Mouse (Mus musculus) MEL (cell line): Measurements from ENCODE around the gene Sms. TPM values are rescaled to one million over a fixed set of nuclear protein-coding genes. Genes with fewer than 3 reads are reported as not detected.
A peak's percentile ranks its signal among the peaks of the same experiment; 100 is the strongest.

Source experiments
- DNase-seq: peaks from one replicate; pipeline ENCODE4 v3.0.0; 2011; ENCODE audit warnings: low read depth, low spot score
- H3K27ac ChIP-seq: 2 replicates; pipeline ENCODE4 v1.5.1; 2012; ENCODE audit warnings: low read depth, mild to moderate bottlenecking, control low read depth, low read length, moderate library complexity; ENCODE audit not compliant: control insufficient read depth
- H3K27me3 ChIP-seq, 2 experiments: fragments of 150-350 bp in 1 of 2; sonication (generic) in 1 of 2; 2 replicates each; pipeline ENCODE4 v1.6.1; 2012; ENCODE audit warnings: low read length in 2 of 2, mild to moderate bottlenecking in 2 of 2, improper control_type of control experiment in 1 of 2, moderate library complexity in 1 of 2; ENCODE audit not compliant: insufficient read depth in 2 of 2, control insufficient read depth in 1 of 2
- H3K36me3 ChIP-seq, 2 experiments: 2 replicates each; pipeline ENCODE4 v1.6.1; 2012 to 2014; ENCODE audit warnings: low read length in 2 of 2, improper control_type of control experiment in 1 of 2, inconsistent platforms in 1 of 2, mild to moderate bottlenecking in 1 of 2; ENCODE audit not compliant: insufficient read depth in 2 of 2, control insufficient read depth in 1 of 2
- H3K4me1 ChIP-seq, 2 experiments: fragments of 150-350 bp in 1 of 2; sonication (generic) in 1 of 2; 2 replicates each; pipeline ENCODE4 v1.6.1; 2012; ENCODE audit warnings: low read length in 2 of 2, improper control_type of control experiment in 1 of 2, mild to moderate bottlenecking in 1 of 2; ENCODE audit not compliant: insufficient read depth in 2 of 2, control insufficient read depth in 1 of 2
- H3K4me3 ChIP-seq, 2 experiments: fragments of 150-350 bp in 1 of 2; sonication (generic) in 1 of 2; 2 replicates each; pipeline ENCODE4 v1.5.1; 2012; ENCODE audit warnings: low read depth in 2 of 2, low read length in 2 of 2, mild to moderate bottlenecking in 2 of 2, moderate library complexity in 2 of 2, control low read depth in 1 of 2, improper control_type of control experiment in 1 of 2; ENCODE audit not compliant: control insufficient read depth in 1 of 2, insufficient read depth in 1 of 2
- H3K79me2 ChIP-seq: 2 replicates; pipeline ENCODE4 v1.6.1; 2012; ENCODE audit warnings: mild to moderate bottlenecking, low read length, moderate library complexity; ENCODE audit not compliant: control insufficient read depth, poor library complexity, insufficient read depth
- H3K9ac ChIP-seq: 2 replicates; pipeline ENCODE4 v1.6.1; 2012; ENCODE audit warnings: low read depth, mild to moderate bottlenecking, control low read depth, low read length, moderate library complexity; ENCODE audit not compliant: control insufficient read depth, poor library complexity, severe bottlenecking
- H3K9me3 ChIP-seq: fragments of 150-350 bp; sonication (generic); replicated peaks from 2 replicates; pipeline ENCODE4 v1.6.1; 2012; ENCODE audit warnings: mild to moderate bottlenecking, low read length, improper control_type of control experiment, moderate library complexity; ENCODE audit not compliant: insufficient read depth
- BHLHE40 ChIP-seq: IDR thresholded peaks from 2 replicates; pipeline ENCODE4 v1.6.1; 2012; ENCODE audit warnings: low read depth, mild to moderate bottlenecking, inconsistent platforms, low read length, improper control_type of control experiment, borderline replicate concordance
- CHD1 ChIP-seq: IDR thresholded peaks from 2 replicates; pipeline ENCODE4 v1.6.1; 2012; ENCODE audit warnings: low read depth, mild to moderate bottlenecking, inconsistent platforms, low read length, improper control_type of control experiment
- CHD2 ChIP-seq: IDR thresholded peaks from 2 replicates; pipeline ENCODE4 v1.6.1; 2011; ENCODE audit warnings: low read length, improper control_type of control experiment
- CTCF ChIP-seq, 3 experiments: IDR thresholded peaks in 2 of 3; conservative IDR thresholded peaks in 1 of 3; 2 replicates each; pipeline ENCODE4 v1.5.1; 2011 to 2012; ENCODE audit warnings: low read length in 3 of 3, low read depth in 2 of 3, mild to moderate bottlenecking in 2 of 3, improper control_type of control experiment in 1 of 3, inconsistent platforms in 1 of 3, mixed read lengths in 1 of 3, moderate library complexity in 1 of 3; ENCODE audit not compliant: control insufficient read depth in 1 of 3, insufficient read depth in 1 of 3, poor library complexity in 1 of 3, severe bottlenecking in 1 of 3
- E2F4 ChIP-seq: IDR thresholded peaks from 2 replicates; pipeline ENCODE4 v1.6.1; 2011; ENCODE audit warnings: low read depth, low read length, improper control_type of control experiment, borderline replicate concordance
- EP300 ChIP-seq, 2 experiments: IDR thresholded peaks; 2 replicates each; pipeline ENCODE4 v1.6.1; 2011; ENCODE audit warnings: improper control_type of control experiment in 2 of 2, low read length in 2 of 2, low read depth in 1 of 2, mild to moderate bottlenecking in 1 of 2
- ETS1 ChIP-seq: IDR thresholded peaks from 2 replicates; pipeline ENCODE4 v1.6.1; 2012; ENCODE audit warnings: low read depth, mild to moderate bottlenecking, inconsistent platforms, low read length, improper control_type of control experiment, moderate library complexity
- GABPA ChIP-seq: IDR thresholded peaks from 2 replicates; pipeline ENCODE4 v1.6.1; 2012; ENCODE audit warnings: low read depth, mild to moderate bottlenecking, inconsistent platforms, low read length, improper control_type of control experiment, moderate library complexity
- GATA1 ChIP-seq: IDR thresholded peaks from 2 replicates; pipeline ENCODE4 v1.6.1; 2011; ENCODE audit warnings: low read depth, low read length, improper control_type of control experiment
- HCFC1 ChIP-seq: IDR thresholded peaks from 2 replicates; pipeline ENCODE4 v1.6.1; 2012; ENCODE audit warnings: low read depth, mild to moderate bottlenecking, inconsistent platforms, low read length, improper control_type of control experiment, moderate library complexity
- JUND ChIP-seq: IDR thresholded peaks from 2 replicates; pipeline ENCODE4 v1.6.1; 2011; ENCODE audit warnings: low read depth, mild to moderate bottlenecking, improper control_type of control experiment, low read length
- MAFK ChIP-seq: IDR thresholded peaks from 2 replicates; pipeline ENCODE4 v1.6.1; 2011; ENCODE audit warnings: low read depth, mild to moderate bottlenecking, low read length, improper control_type of control experiment, borderline replicate concordance
- MAX ChIP-seq: IDR thresholded peaks from 2 replicates; pipeline ENCODE4 v1.6.1; 2011; ENCODE audit warnings: low read length, improper control_type of control experiment
- MAZ ChIP-seq: IDR thresholded peaks from 2 replicates; pipeline ENCODE4 v1.6.1; 2012; ENCODE audit warnings: low read depth, mild to moderate bottlenecking, inconsistent platforms, low read length, improper control_type of control experiment
- MEF2A ChIP-seq: IDR thresholded peaks from 2 replicates; pipeline ENCODE4 v1.6.1; 2014; ENCODE audit warnings: low read depth, mild to moderate bottlenecking, inconsistent platforms, low read length, improper control_type of control experiment; ENCODE audit not compliant: poor library complexity, insufficient replicate concordance, severe bottlenecking; ENCODE audit errors: extremely low read depth
- MXI1 ChIP-seq: IDR thresholded peaks from 2 replicates; pipeline ENCODE4 v1.6.1; 2011; ENCODE audit warnings: mild to moderate bottlenecking, low read depth, low read length, improper control_type of control experiment
- MYB ChIP-seq: IDR thresholded peaks from 2 replicates; pipeline ENCODE4 v1.6.1; 2011; ENCODE audit warnings: mild to moderate bottlenecking, low read depth, low read length, improper control_type of control experiment
- MYC ChIP-seq: IDR thresholded peaks from 2 replicates; pipeline ENCODE4 v1.6.1; 2011; ENCODE audit warnings: low read depth, mild to moderate bottlenecking, low read length, improper control_type of control experiment, moderate library complexity
- NRF1 ChIP-seq: IDR thresholded peaks from 2 replicates; pipeline ENCODE4 v1.6.1; 2014; ENCODE audit warnings: low read depth, mild to moderate bottlenecking, inconsistent platforms, low read length, improper control_type of control experiment, moderate library complexity; ENCODE audit not compliant: poor library complexity, insufficient read depth, severe bottlenecking
- POLR2A ChIP-seq, 2 experiments: IDR thresholded peaks; 2 replicates each; pipeline ENCODE4 v1.6.1; 2011 to 2012; ENCODE audit warnings: low read length in 2 of 2, mild to moderate bottlenecking in 2 of 2, control low read depth in 1 of 2, improper control_type of control experiment in 1 of 2, low read depth in 1 of 2, moderate library complexity in 1 of 2; ENCODE audit not compliant: control insufficient read depth in 1 of 2, insufficient read depth in 1 of 2, poor library complexity in 1 of 2
- POLR2AphosphoS2 ChIP-seq: IDR thresholded peaks from 2 replicates; pipeline ENCODE4 v1.6.1; 2011; ENCODE audit warnings: low read length, improper control_type of control experiment
- POLR2AphosphoS5 ChIP-seq: IDR thresholded peaks from 2 replicates; pipeline ENCODE4 v1.6.1; 2012; ENCODE audit warnings: low read depth, borderline replicate concordance, mild to moderate bottlenecking, inconsistent platforms, low read length, moderate library complexity, mixed read lengths
- RAD21 ChIP-seq: IDR thresholded peaks from 2 replicates; pipeline ENCODE4 v1.6.1; 2011; ENCODE audit warnings: mild to moderate bottlenecking, low read depth, low read length, improper control_type of control experiment
- SIN3A ChIP-seq: IDR thresholded peaks from 2 replicates; pipeline ENCODE4 v1.6.1; 2012; ENCODE audit warnings: low read length, improper control_type of control experiment, inconsistent platforms
- SMC3 ChIP-seq: IDR thresholded peaks from 2 replicates; pipeline ENCODE4 v1.6.1; 2011; ENCODE audit warnings: low read depth, low read length, improper control_type of control experiment
- TCF12 ChIP-seq: IDR thresholded peaks from 2 replicates; pipeline ENCODE4 v1.6.1; 2014; ENCODE audit warnings: low read depth, mild to moderate bottlenecking, inconsistent platforms, low read length, improper control_type of control experiment, moderate library complexity
- UBTF ChIP-seq: IDR thresholded peaks from 2 replicates; pipeline ENCODE4 v1.6.1; 2012; ENCODE audit warnings: low read depth, mild to moderate bottlenecking, inconsistent platforms, low read length, improper control_type of control experiment, moderate library complexity, borderline replicate concordance; ENCODE audit not compliant: insufficient read depth
- USF1 ChIP-seq: IDR thresholded peaks from 2 replicates; pipeline ENCODE4 v1.6.1; 2014; ENCODE audit warnings: low read depth, mild to moderate bottlenecking, inconsistent platforms, low read length, improper control_type of control experiment, moderate library complexity
- USF2 ChIP-seq, 2 experiments: IDR thresholded peaks; 2 replicates each; pipeline ENCODE4 v1.6.1; 2011 to 2012; ENCODE audit warnings: improper control_type of control experiment in 2 of 2, low read length in 2 of 2, borderline replicate concordance in 1 of 2, inconsistent platforms in 1 of 2, low read depth in 1 of 2, mild to moderate bottlenecking in 1 of 2; ENCODE audit not compliant: insufficient read depth in 1 of 2
- ZMIZ1 ChIP-seq: IDR thresholded peaks from 2 replicates; pipeline ENCODE4 v1.6.1; 2012; ENCODE audit warnings: low read depth, mild to moderate bottlenecking, inconsistent platforms, low read length, improper control_type of control experiment, moderate library complexity
- ZNF384 ChIP-seq: IDR thresholded peaks from 2 replicates; pipeline ENCODE4 v1.6.1; 2012; ENCODE audit warnings: low read depth, mild to moderate bottlenecking, inconsistent platforms, low read length, improper control_type of control experiment
- polyA plus RNA-seq, 2 experiments: library from polyadenylated mRNA; stranded (reverse) in 1 of 2; unstranded in 1 of 2; fragments of >175 nt in 1 of 2; fragments of >200 nt in 1 of 2; gene quantifications; 2 replicates each; pipeline versions ENCODE4 v1.2.1 to v1.2.4; 2012; ENCODE audit warnings: low replicate concordance in 2 of 2, low read depth in 1 of 2; ENCODE audit not compliant: insufficient read length in 2 of 2, insufficient read depth in 1 of 2, missing spikeins in 1 of 2
- total RNA-seq: library from RNA; depleted of rRNA; stranded (reverse); fragments of 300-350 nt; gene quantifications from 2 replicates; pipeline ENCODE4 v1.2.3, GENCODE M21; 2012

Gene Sms
- total and polyA plus RNA-seq, 3 experiments: 102 to 681 (median 144) TPM

GRCm38 (mm10) chrX:157500004-157500403 lies 7.9 kb upstream of the Sms start:
- Histone ChIP-seq H3K4me3 (no peak overlapping the region), H3K9me3 (no peaks in the 10 kb centered on the region), H3K79me2 (no peaks in the 10 kb centered on the region), H3K9ac (no peak overlapping the region), H3K36me3 (no peaks in the 10 kb centered on the region), H3K27ac (no peak overlapping the region), H3K4me1 (no peaks in the 10 kb centered on the region), H3K27me3 (no peaks in the 10 kb centered on the region)
- TF ChIP-seq MYB: no peak
- TF ChIP-seq TCF12: no peak
- TF ChIP-seq E2F4: no peak
- DNase-seq: no peak

GRCm38 (mm10) chrX:157493159-157493558 lies 1.1 kb upstream of the Sms start:
- Histone ChIP-seq H3K27ac (peak overlapping the region; percentile 91), H3K4me1 (peaks cover 9 to 24% of the 10 kb centered on the region in 2 experiments), H3K36me3 (peaks cover 0 to 22% of the 10 kb centered on the region in 2 experiments; a peak in 2 of 4 replicates), H3K4me3 (no peak overlapping the region), H3K79me2 (peaks cover 37% of the 10 kb centered on the region), H3K27me3 (no peaks in the 10 kb centered on the region), H3K9ac (no peak overlapping the region), H3K9me3 (no peaks in the 10 kb centered on the region)
- DNase-seq: peak; percentile 68
- no peak for TF ChIP-seq E2F4
- peak; percentile 75 for TF ChIP-seq MAX
- no peak for TF ChIP-seq POLR2A (IDR thresholded peaks at IDR 0.05; ENCODE audit: control insufficient read depth in 1 of 2, insufficient read depth in 1 of 2, low read depth in 1 of 2, low read length in 2 of 2, poor library complexity in 1 of 2)
- TF ChIP-seq SMC3: no peak
- TF ChIP-seq CHD2: no peak
- TF ChIP-seq GABPA: no peak
- TF ChIP-seq MXI1: 0 out of 2 replicates have a peak, but pooled peaks have one; percentile 28
- TF ChIP-seq ZNF384: no peak
- TF ChIP-seq MAZ: no peak
- peak; percentile 11; the same call in 1 of the 2 replicates for TF ChIP-seq ETS1
- 0 out of 2 replicates have a peak, but pooled peaks have one; percentile 26 for TF ChIP-seq SIN3A
- no peak for TF ChIP-seq NRF1
- TF ChIP-seq JUND: no peak
- TF ChIP-seq CTCF (IDR thresholded peaks at IDR 0.05 in 2 of 3, conservative IDR thresholded peaks at IDR 0.05 in 1 of 3; ENCODE audit: control insufficient read depth in 1 of 3, insufficient read depth in 1 of 3, low read depth in 2 of 3, low read length in 3 of 3, poor library complexity in 1 of 3, severe bottlenecking in 1 of 3): no peak
- TF ChIP-seq CHD1: no peak
- TF ChIP-seq MAFK: no peak
- no peak for TF ChIP-seq MYC
- no peak for TF ChIP-seq USF2 (IDR thresholded peaks at IDR 0.05; ENCODE audit: borderline replicate concordance in 1 of 2, insufficient read depth in 1 of 2, low read depth in 1 of 2, low read length in 2 of 2)
- TF ChIP-seq UBTF: no peak
- peak; percentile 63 for TF ChIP-seq GATA1
- TF ChIP-seq RAD21: no peak
- TF ChIP-seq ZMIZ1: no peak
- no peak for TF ChIP-seq HCFC1
- no peak for TF ChIP-seq POLR2AphosphoS5
- no peak for TF ChIP-seq POLR2AphosphoS2
- no peak for TF ChIP-seq USF1
- TF ChIP-seq EP300 (IDR thresholded peaks at IDR 0.05; ENCODE audit: low read depth in 1 of 2, low read length in 2 of 2): peak in 1 of 2 experiments; percentile 71; a peak in 2 of 4 replicates
- TF ChIP-seq TCF12: peak; percentile 67
- no peak for TF ChIP-seq BHLHE40
- TF ChIP-seq MEF2A: no peak
